Mouse (Mus musculus): ENCODE data around the gene Lrrtm1.

DNA sequence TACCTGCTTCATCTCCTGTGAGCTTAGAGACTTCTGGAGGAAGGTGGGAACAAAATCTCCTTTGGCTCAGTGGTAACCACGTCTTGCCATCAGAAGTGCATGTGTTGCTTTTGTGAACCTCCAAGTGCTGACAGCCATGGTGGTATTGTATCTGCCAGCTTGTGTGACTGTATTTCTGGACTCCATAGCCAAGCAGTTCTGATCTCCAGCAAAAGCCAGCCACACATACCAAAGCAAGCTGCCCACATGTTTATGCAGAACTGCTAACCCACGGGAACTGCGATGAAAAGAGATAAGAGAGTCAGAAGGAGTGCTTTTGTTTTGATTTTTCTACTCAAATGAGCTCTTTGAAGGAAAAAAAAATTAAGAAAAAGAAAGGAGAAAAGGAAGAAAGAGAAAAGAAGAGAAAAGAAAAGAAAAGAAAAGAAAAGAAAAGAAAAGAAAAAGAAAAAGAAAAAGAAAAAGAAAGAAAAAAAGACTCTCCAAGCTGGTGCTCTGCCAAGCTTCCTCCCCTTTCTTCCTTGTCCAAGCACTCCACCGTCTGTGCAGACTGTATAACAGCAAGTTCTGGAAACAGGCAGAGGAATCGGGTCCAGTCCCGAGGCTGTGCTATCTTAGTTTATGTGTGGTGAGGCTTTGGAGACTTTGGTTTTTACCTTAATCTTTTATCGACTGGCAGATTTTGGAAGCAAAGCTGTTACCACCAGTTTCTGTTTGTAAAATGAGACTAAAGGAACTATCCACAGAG is 15.0 kb downstream of the Lrrtm1 start:
- TF ChIP-seq POLR2A (IDR thresholded peaks at IDR 0.05; ENCODE audit: insufficient read length, low read depth) (no peak), E2F4 (IDR thresholded peaks at IDR 0.05; ENCODE audit: insufficient read depth) (no peak), POLR2AphosphoS2 (IDR thresholded peaks at IDR 0.05; ENCODE audit: insufficient read length, low read depth) (no peak), MYOG (IDR thresholded peaks at IDR 0.05; ENCODE audit: control insufficient read depth in 1 of 3, insufficient read depth in 1 of 3, insufficient read length in 2 of 3, low read depth in 2 of 3) (no peak), SRF (IDR thresholded peaks at IDR 0.05; ENCODE audit: control insufficient read depth, insufficient read length, low read depth) (no peak), USF1 (IDR thresholded peaks at IDR 0.05; ENCODE audit: low read depth) (no peak), MAX (IDR thresholded peaks at IDR 0.05; ENCODE audit: low read depth) (no peak), TCF12 (IDR thresholded peaks at IDR 0.05; ENCODE audit: insufficient read depth, poor library complexity, severe bottlenecking) (no peak)
